Mouse (Mus musculus): ENCODE data around the gene Dtx1. TPM values are rescaled to one million over a fixed set of nuclear protein-coding genes. Genes with fewer than 3 reads are reported as not detected.

Gene Dtx1
- polyA plus RNA-seq (2015; fragmentation: Nextera tagmentation; extraction: Ambion mirVana) = 6.0 and 9.5 TPM in 2 replicates

GRCm38 (mm10) chr5:120711827-120712226, at the start of gene Dtx1:
Dtx1 (minus strand) TSS chr5:120711927.

GRCm38 (mm10) chr5:120749688-120750087, 38.0 kb upstream of the Dtx1 start, which contains the start of gene Oas2:
Oas2 (minus strand) TSS chr5:120749853.

GRCm38 (mm10) chr5:120648569-120649373, 63.0 kb downstream of the Dtx1 start, which contains the start of gene Rasal1:
Rasal1 (plus strand) TSS chr5:120648812.

GRCm38 (mm10) chr5:120634131-120634530, 77.6 kb downstream of the Dtx1 start, which contains the start of gene Cfap73:
Cfap73 (minus strand) TSS chr5:120634235.

Other genes with a start within 250 kb of the Dtx1 start
- gene Sdsl, start 239.1 kb downstream of the Dtx1 start, polyA plus RNA-seq (2015; fragmentation: Nextera tagmentation; extraction: Ambion mirVana) = 41.0 and 90.2 TPM in 2 replicates
- 0.41 and 1.1 TPM in 2 replicates for gene Sds, start 235.4 kb downstream of the Dtx1 start, polyA plus RNA-seq (2015; fragmentation: Nextera tagmentation; extraction: Ambion mirVana)
- 53.4 and 89.7 TPM in 2 replicates for gene Plbd2, start 208.3 kb downstream of the Dtx1 start, polyA plus RNA-seq (2015; fragmentation: Nextera tagmentation; extraction: Ambion mirVana)
- gene Slc8b1, start 200.8 kb downstream of the Dtx1 start, polyA plus RNA-seq (2015; fragmentation: Nextera tagmentation; extraction: Ambion mirVana) = 12.7 and 17.2 TPM in 2 replicates
- gene Tpcn1, start 123.3 kb downstream of the Dtx1 start, polyA plus RNA-seq (2015; fragmentation: Nextera tagmentation; extraction: Ambion mirVana) = 15.4 and 16.2 TPM in 2 replicates
- 0.79 TPM in 2 replicates for gene Iqcd, start 122.9 kb downstream of the Dtx1 start, polyA plus RNA-seq (2015; fragmentation: Nextera tagmentation; extraction: Ambion mirVana)
- gene Rita1, start 99.3 kb downstream of the Dtx1 start, polyA plus RNA-seq (2015; fragmentation: Nextera tagmentation; extraction: Ambion mirVana) = 15.7 and 18.4 TPM in 2 replicates
- 20.4 and 25.8 TPM in 2 replicates for gene Ddx54, start 99.2 kb downstream of the Dtx1 start, polyA plus RNA-seq (2015; fragmentation: Nextera tagmentation; extraction: Ambion mirVana)
- gene Cfap73, start 77.7 kb downstream of the Dtx1 start, polyA plus RNA-seq (2015; fragmentation: Nextera tagmentation; extraction: Ambion mirVana) = 0.32 and 0.44 TPM in 2 replicates
- gene Rasal1, start 63.1 kb downstream of the Dtx1 start, polyA plus RNA-seq (2015; fragmentation: Nextera tagmentation; extraction: Ambion mirVana) = 0.68 and 1.5 TPM in 2 replicates
- gene Oas2, start 37.9 kb upstream of the Dtx1 start, polyA plus RNA-seq (2015; fragmentation: Nextera tagmentation; extraction: Ambion mirVana) = 0.70 and 0.77 TPM in 2 replicates
- gene Oas3, start 65.7 kb upstream of the Dtx1 start, polyA plus RNA-seq (2015; fragmentation: Nextera tagmentation; extraction: Ambion mirVana) = 0.50 and 0.57 TPM in 2 replicates
- gene Oas1e, start 83.6 kb upstream of the Dtx1 start, polyA plus RNA-seq (2015; fragmentation: Nextera tagmentation; extraction: Ambion mirVana) = 0.17 TPM in 1 of 2 replicates, not detected in the other
- gene Oas1c, start 100.6 kb upstream of the Dtx1 start, polyA plus RNA-seq (2015; fragmentation: Nextera tagmentation; extraction: Ambion mirVana) = 2.4 and 2.8 TPM in 2 replicates
- 0.13 TPM in 1 of 2 replicates, not detected in the other for gene Oas1f, start 135.4 kb upstream of the Dtx1 start, polyA plus RNA-seq (2015; fragmentation: Nextera tagmentation; extraction: Ambion mirVana)
- not detected in 2 replicates for gene Oas1h, start 149.5 kb upstream of the Dtx1 start, polyA plus RNA-seq (2015; fragmentation: Nextera tagmentation; extraction: Ambion mirVana)
- 2.3 TPM in 2 replicates for gene Oas1g, start 175.7 kb upstream of the Dtx1 start, polyA plus RNA-seq (2015; fragmentation: Nextera tagmentation; extraction: Ambion mirVana)
- gene Oas1a, start 195.6 kb upstream of the Dtx1 start, polyA plus RNA-seq (2015; fragmentation: Nextera tagmentation; extraction: Ambion mirVana) = 10.8 and 10.9 TPM in 2 replicates
- gene Oas1d, start 202.6 kb upstream of the Dtx1 start, polyA plus RNA-seq (2015; fragmentation: Nextera tagmentation; extraction: Ambion mirVana) = 0.07 TPM in 1 of 2 replicates, not detected in the other

Measured in adrenal gland, postnatal 0 days (tissue).